Mouse (Mus musculus) bone marrow, adult 2 months (tissue): ENCODE results near the gene Cped1.

Experiments used
- CTCF ChIP-seq: fragments of 200-500 bp; IDR thresholded peaks from 2 replicates; pipeline ENCODE4 v1.5.1; 2011; ENCODE audit warnings: low read length, control low read depth; ENCODE audit not compliant: control insufficient read depth, insufficient read depth
- POLR2A ChIP-seq: fragments of 200-500 bp; IDR thresholded peaks from 2 replicates; pipeline ENCODE4 v1.6.1; 2011; ENCODE audit warnings: low read depth, mild to moderate bottlenecking, control low read depth, low read length, borderline replicate concordance; ENCODE audit not compliant: control insufficient read depth

DNA sequence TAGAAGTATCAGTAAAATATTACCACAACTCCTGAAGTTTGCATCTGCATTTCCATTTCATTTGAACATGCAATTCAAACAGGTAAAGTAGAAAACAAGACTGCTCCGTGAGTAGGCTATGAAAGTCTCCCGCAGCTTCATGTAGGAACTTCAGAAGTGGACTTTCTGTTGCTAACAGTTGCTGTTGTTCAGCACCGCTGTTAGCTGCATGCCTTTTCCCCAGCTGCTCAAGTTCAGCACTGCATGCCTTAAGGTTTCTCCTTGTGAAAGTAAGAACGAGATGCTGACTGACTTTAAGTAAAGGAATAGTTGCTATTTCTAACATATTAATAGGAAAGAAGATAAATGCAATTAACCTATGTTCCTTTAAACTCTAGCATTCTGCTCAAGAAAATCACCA lies 306.3 kb downstream of the Cped1 start:
- TF ChIP-seq CTCF (no peak), POLR2A (no peak)
